Mouse (Mus musculus) intestine, embryonic 14.5 days (tissue): ENCODE measurements around the gene Klf14. TPM values are rescaled to one million over a fixed set of nuclear protein-coding genes. Genes with fewer than 3 reads are reported as not detected.

Source experiments
- ATAC-seq: fragments of 200-750 bp; cut with Nextera tagmentation; replicated peaks from 2 replicates; pipeline ENCODE4 v1.8.0; 2017; ENCODE audit warnings: low read depth, moderate number of reproducible peaks, moderate TSS enrichment, moderate library complexity; ENCODE audit not compliant: low FRiP score, low TSS enrichment
- DNase-seq: peaks from one replicate; pipeline ENCODE4 v3.0.0-alpha.2; 2018; ENCODE audit warnings: low spot score
- H3K27ac ChIP-seq: fragments of 300-500 bp; sonication (generic); 2 replicates; pipeline ENCODE4 v1.5.1; 2014; ENCODE audit warnings: low read depth, mild to moderate bottlenecking, control low read depth
- H3K27me3 ChIP-seq: fragments of 300-500 bp; sonication (generic); replicated peaks from 2 replicates; pipeline ENCODE4 v1.6.1; 2014; ENCODE audit warnings: low read length, control low read depth; ENCODE audit not compliant: control insufficient read depth, insufficient read depth
- H3K36me3 ChIP-seq: fragments of 300-500 bp; sonication (generic); 2 replicates; pipeline ENCODE4 v1.6.1; 2014; ENCODE audit warnings: low read length, control low read depth; ENCODE audit not compliant: control insufficient read depth, insufficient read depth
- H3K4me1 ChIP-seq: fragments of 300-500 bp; sonication (generic); replicated peaks from 2 replicates; pipeline ENCODE4 v1.6.1; 2014; ENCODE audit warnings: low read length, control low read depth, mixed read lengths; ENCODE audit not compliant: control insufficient read depth, insufficient read depth
- H3K4me2 ChIP-seq: fragments of 300-500 bp; sonication (generic); 2 replicates; pipeline ENCODE4 v1.6.1; 2014; ENCODE audit warnings: low read length
- H3K4me3 ChIP-seq: fragments of 300-500 bp; sonication (generic); 2 replicates; pipeline ENCODE4 v1.5.1; 2014; ENCODE audit warnings: low read depth, low read length, control low read depth, mixed read lengths
- H3K9ac ChIP-seq: fragments of 300-500 bp; sonication (generic); 2 replicates; pipeline ENCODE4 v1.6.1; 2014; ENCODE audit warnings: mild to moderate bottlenecking, low read length
- H3K9me3 ChIP-seq: fragments of 300-500 bp; sonication (generic); 2 replicates; pipeline ENCODE4 v1.6.1; 2016; ENCODE audit warnings: low read length, control low read depth; ENCODE audit not compliant: control insufficient read depth
- WGBS: fragments of 180-500 bp; shearing (Covaris S2); extraction: QIAGEN DNeasy Blood & Tissue Kit; methylation state at CpG from one replicate; pipeline ENCODE4 v1.1.7; 2014; 5-methylcytosine and 5-hydroxymethylcytosine counted together
- polyA plus RNA-seq: library from polyadenylated mRNA; unstranded; fragments of >200 nt; fragmentation: Nextera tagmentation; extraction: Ambion mirVana; gene quantifications from 2 replicates; pipeline ENCODE4 v1.2.1, GENCODE M21; 2014

Klf14 gene
- polyA plus RNA-seq, 1 experiment from 2014 or later: 4.1 TPM

GRCm38 (mm10) chr6:30957784-30958735 is 818 bp downstream of the Klf14 start:
- 0 out of 2 replicates have a peak overlapping the region, but pooled peaks have one; percentile 25 for H3K27ac ChIP-seq
- peak overlapping the region; percentile 79 for H3K4me2 ChIP-seq
- H3K4me1 ChIP-seq: no peaks in the 10 kb centered on the region
- no peaks in the 10 kb centered on the region for H3K36me3 ChIP-seq
- H3K9ac ChIP-seq: no peak overlapping the region
- 5% methylated on average over 82 of the region's 84 CpGs for WGBS
- ATAC-seq (no peak), DNase-seq (peak; percentile 65)
- peaks cover 56% of the 10 kb centered on the region for H3K27me3 ChIP-seq
- peak overlapping the region; percentile 45 for H3K4me3 ChIP-seq
- peaks cover 29% of the 10 kb centered on the region for H3K9me3 ChIP-seq

- no peak overlapping the region for H3K9ac ChIP-seq
- H3K36me3 ChIP-seq: no peaks in the 10 kb centered on the region
- 29% methylated on average over 5 of the region's 5 CpGs for WGBS
- ATAC-seq (no peak), DNase-seq (no peak)
- H3K27ac ChIP-seq: no peak overlapping the region
- H3K4me1 ChIP-seq: no peaks in the 10 kb centered on the region
- no peaks in the 10 kb centered on the region for H3K27me3 ChIP-seq
- H3K4me2 ChIP-seq: no peak overlapping the region
- no peak overlapping the region for H3K4me3 ChIP-seq
- no peaks in the 10 kb centered on the region for H3K9me3 ChIP-seq
Measured at GRCm38 (mm10) chr6:30939264-30939663, 19.6 kb downstream of the Klf14 start.

- DNase-seq (no peak), ATAC-seq (no peak)
- Histone ChIP-seq H3K9me3 (no peaks in the 10 kb centered on the region), H3K9ac (no peak overlapping the region), H3K4me2 (no peak overlapping the region), H3K27ac (no peak overlapping the region), H3K27me3 (no peaks in the 10 kb centered on the region), H3K4me1 (no peaks in the 10 kb centered on the region), H3K36me3 (no peaks in the 10 kb centered on the region), H3K4me3 (no peak overlapping the region)
- WGBS: 47% methylated on average over 2 of the region's 2 CpGs
Measured at GRCm38 (mm10) chr6:30922821-30923220, 36.1 kb downstream of the Klf14 start.

DNA sequence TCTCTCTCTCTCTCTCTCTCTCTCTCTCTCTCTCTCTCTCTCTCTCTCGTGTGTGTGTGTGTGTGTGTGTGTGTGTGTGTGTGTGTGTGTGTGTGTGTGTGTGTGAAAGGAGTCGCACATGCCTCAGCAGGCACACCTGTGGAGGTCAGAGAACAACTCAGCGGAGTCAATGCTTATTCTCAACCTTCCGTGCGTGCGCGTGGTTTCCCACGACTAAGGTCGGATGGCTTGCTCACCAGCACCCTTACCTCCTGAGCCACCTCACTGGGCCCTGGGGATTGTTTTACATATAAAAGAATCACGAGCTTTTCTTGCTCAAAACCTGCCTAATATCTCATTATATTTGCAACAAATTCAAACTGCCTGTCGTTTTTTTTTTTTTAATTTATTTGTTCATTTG is 37.1 kb downstream of the Klf14 start:
- H3K4me2 ChIP-seq: no peak overlapping the region
- DNase-seq (no peak), ATAC-seq (no peak)
- no peaks in the 10 kb centered on the region for H3K36me3 ChIP-seq
- H3K9me3 ChIP-seq: no peaks in the 10 kb centered on the region
- H3K27ac ChIP-seq: no peak overlapping the region
- no peaks in the 10 kb centered on the region for H3K4me1 ChIP-seq
- H3K4me3 ChIP-seq: no peak overlapping the region
- 79% methylated on average over 10 of the region's 11 CpGs for WGBS
- H3K9ac ChIP-seq: no peak overlapping the region
- no peaks in the 10 kb centered on the region for H3K27me3 ChIP-seq

GRCm38 (mm10) chr6:30920834-30921675 is 37.8 kb downstream of the Klf14 start:
- Histone ChIP-seq H3K4me1 (no peaks in the 10 kb centered on the region), H3K36me3 (no peaks in the 10 kb centered on the region), H3K9me3 (no peaks in the 10 kb centered on the region), H3K9ac (no peak overlapping the region), H3K27ac (no peak overlapping the region), H3K4me2 (peak overlapping the region; percentile 32; the same call in 1 of the 2 replicates), H3K4me3 (no peak overlapping the region), H3K27me3 (no peaks in the 10 kb centered on the region)
- DNase-seq (peak; percentile 56), ATAC-seq (no peak)
- 52% methylated on average over 21 of the region's 21 CpGs for WGBS

- no peak within 1 kb of the TSS for H3K4me2 ChIP-seq
- H3K9ac ChIP-seq: no peak within 1 kb of the TSS
- 88% methylated on average over 2 of the region's 2 CpGs for WGBS
- DNase-seq (no peak), ATAC-seq (no peak)
- no peaks in the 10 kb centered on the region for H3K9me3 ChIP-seq
- no peak within 1 kb of the TSS for H3K27ac ChIP-seq
- no peaks in the 10 kb centered on the region for H3K4me1 ChIP-seq
- no peaks in the 10 kb centered on the region for H3K27me3 ChIP-seq
- no peak within 1 kb of the TSS for H3K4me3 ChIP-seq
- H3K36me3 ChIP-seq: no peaks in the 10 kb centered on the region
Measured at GRCm38 (mm10) chr6:30915473-30915872, 43.4 kb downstream of the Klf14 start, which contains the start of gene Tsga13. Gene Tsga13 (minus strand): TSS chr6:30915573.

DNA sequence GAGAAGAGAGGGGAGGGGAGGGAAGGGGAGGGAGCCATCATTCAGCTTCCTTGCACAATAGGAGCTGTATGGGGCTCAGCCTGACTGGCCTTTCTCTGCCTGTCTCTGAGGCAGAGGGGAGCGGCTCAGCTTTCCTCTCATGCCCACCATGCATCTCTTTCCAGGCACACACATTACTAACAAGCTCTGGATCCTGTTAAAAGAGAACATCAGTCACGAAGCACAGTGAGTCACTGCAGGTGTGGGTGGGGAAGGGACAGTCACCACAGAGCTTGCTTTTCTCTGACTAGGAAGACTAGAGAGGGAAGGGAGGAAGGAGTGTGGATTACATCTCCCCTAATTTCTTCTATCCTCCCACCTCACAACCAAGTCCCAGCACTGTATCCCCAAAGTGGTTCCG is 50.9 kb downstream of the Klf14 start:
- Histone ChIP-seq H3K9ac (no peak overlapping the region), H3K27ac (no peak overlapping the region), H3K9me3 (no peaks in the 10 kb centered on the region), H3K4me1 (no peaks in the 10 kb centered on the region), H3K36me3 (no peaks in the 10 kb centered on the region), H3K4me3 (no peak overlapping the region), H3K27me3 (no peaks in the 10 kb centered on the region), H3K4me2 (no peak overlapping the region)
- ATAC-seq (no peak), DNase-seq (no peak)
- 53% methylated on average over 3 of the region's 3 CpGs for WGBS
